Mouse (Mus musculus) limb, embryonic 10.5 days (tissue): Measurements from ENCODE around the gene Cd300ld4. TPM values are rescaled to one million over a fixed set of nuclear protein-coding genes. Genes with fewer than 3 reads are reported as not detected.
"Not testable (repeated sequence)": the region's sequence is repeated elsewhere in the genome, so short reads cannot be mapped to it uniquely, and the experiment has no call there.

ENCODE experiments used
- DNase-seq: peaks from one replicate; pipeline ENCODE4 v3.0.0-alpha.2; 2017; ENCODE audit warnings: low spot score
- H3K27ac ChIP-seq: fragments of 300-500 bp; sonication (generic); 2 replicates; pipeline ENCODE4 v1.5.1; 2016; ENCODE audit warnings: mild to moderate bottlenecking
- H3K27me3 ChIP-seq: fragments of 300-500 bp; sonication (generic); 2 replicates; pipeline ENCODE4 v1.6.1; 2016; ENCODE audit warnings: low read depth, mild to moderate bottlenecking; ENCODE audit not compliant: poor library complexity, severe bottlenecking
- H3K36me3 ChIP-seq: fragments of 300-500 bp; sonication (generic); 2 replicates; pipeline ENCODE4 v1.6.1; 2016; ENCODE audit warnings: mild to moderate bottlenecking, moderate library complexity
- H3K4me1 ChIP-seq: fragments of 300-500 bp; sonication (generic); 2 replicates; pipeline ENCODE4 v1.6.1; 2016
- H3K4me3 ChIP-seq: fragments of 300-500 bp; sonication (generic); 2 replicates; pipeline ENCODE4 v1.5.1; 2016; ENCODE audit warnings: mild to moderate bottlenecking, moderate library complexity
- H3K9me3 ChIP-seq: fragments of 300-500 bp; sonication (generic); replicated peaks from 2 replicates; pipeline ENCODE4 v1.6.1; 2016; ENCODE audit warnings: mild to moderate bottlenecking
- WGBS: fragments of 180-500 bp; shearing (Covaris S2); methylation state at CpG from one replicate; pipeline ENCODE4 v1.1.7; 2016; 5-methylcytosine and 5-hydroxymethylcytosine counted together
- polyA plus RNA-seq: library from polyadenylated mRNA; unstranded; fragments of >200 nt; fragmentation: Nextera tagmentation; extraction: Ambion mirVana; gene quantifications from 2 replicates; pipeline ENCODE4 v1.2.1, GENCODE M21; 2016

Cd300ld4 gene
- not detected in 2 replicates for polyA plus RNA-seq

- H3K4me1 ChIP-seq, H3K36me3 ChIP-seq, H3K4me3 ChIP-seq, H3K9me3 ChIP-seq, H3K27ac ChIP-seq, H3K27me3 ChIP-seq, DNase-seq: not testable (repeated sequence)
- WGBS: no CpG with 5 or more reads among the region's 6 CpGs
Measured at GRCm38 (mm10) chr11:115026912-115027311, at the start of gene Cd300ld4. Gene Cd300ld4 (minus strand): TSS chr11:115027012.

- WGBS: 69% methylated on average over 5 of the region's 5 CpGs
- Histone ChIP-seq H3K4me3 (no peak overlapping the region), H3K4me1 (peaks cover 18% of the 10 kb centered on the region), H3K9me3 (no peaks in the 10 kb centered on the region), H3K27ac (no peak overlapping the region), H3K27me3 (no peaks in the 10 kb centered on the region), H3K36me3 (no peaks in the 10 kb centered on the region)
- DNase-seq: no peak
Measured at GRCm38 (mm10) chr11:115075859-115076258, 49.0 kb upstream of the Cd300ld4 start.

GRCm38 (mm10) chr11:115075407-115075806, 48.6 kb upstream of the Cd300ld4 start:
- Histone ChIP-seq H3K4me1 (peaks cover 19% of the 10 kb centered on the region), H3K9me3 (no peaks in the 10 kb centered on the region), H3K27ac (no peak overlapping the region), H3K4me3 (no peak overlapping the region), H3K36me3 (no peaks in the 10 kb centered on the region), H3K27me3 (no peaks in the 10 kb centered on the region)
- WGBS: 85% methylated on average over 7 of the region's 7 CpGs
- no peak for DNase-seq

GRCm38 (mm10) chr11:115073002-115073401, 46.2 kb upstream of the Cd300ld4 start:
- peaks cover 19% of the 10 kb centered on the region for H3K4me1 ChIP-seq
- no peak for DNase-seq
- H3K4me3 ChIP-seq: no peak overlapping the region
- H3K27ac ChIP-seq: no peak overlapping the region
- H3K9me3 ChIP-seq: no peaks in the 10 kb centered on the region
- H3K36me3 ChIP-seq: no peaks in the 10 kb centered on the region
- 73% methylated on average over 5 of the region's 5 CpGs for WGBS
- H3K27me3 ChIP-seq: no peaks in the 10 kb centered on the region

GRCm38 (mm10) chr11:115071631-115072294, 45.0 kb upstream of the Cd300ld4 start:
- H3K27ac ChIP-seq: no peak overlapping the region
- H3K4me1 ChIP-seq: peaks cover 19% of the 10 kb centered on the region
- H3K27me3 ChIP-seq: no peaks in the 10 kb centered on the region
- 34% methylated on average over 14 of the region's 14 CpGs for WGBS
- peak overlapping the region; percentile 10; the same call in 1 of the 2 replicates for H3K4me3 ChIP-seq
- no peaks in the 10 kb centered on the region for H3K9me3 ChIP-seq
- H3K36me3 ChIP-seq: no peaks in the 10 kb centered on the region
- peak; percentile 43 for DNase-seq

- Histone ChIP-seq H3K36me3 (no peaks in the 10 kb centered on the region), H3K4me3 (0 out of 2 replicates have a peak overlapping the region, but pooled peaks have one; percentile 10), H3K27me3 (no peaks in the 10 kb centered on the region), H3K4me1 (peaks cover 19% of the 10 kb centered on the region), H3K27ac (peak overlapping the region; percentile 19; the same call in 1 of the 2 replicates), H3K9me3 (no peaks in the 10 kb centered on the region)
- DNase-seq: no peak
- WGBS: 21% methylated on average over 9 of the region's 9 CpGs
Measured at GRCm38 (mm10) chr11:115071015-115071551, 44.3 kb upstream of the Cd300ld4 start.

GRCm38 (mm10) chr11:115066768-115067167, 40.0 kb upstream of the Cd300ld4 start:
- H3K4me1 ChIP-seq: peaks cover 12% of the 10 kb centered on the region
- H3K36me3 ChIP-seq: no peaks in the 10 kb centered on the region
- 73% methylated on average over 6 of the region's 6 CpGs for WGBS
- no peaks in the 10 kb centered on the region for H3K27me3 ChIP-seq
- no peaks in the 10 kb centered on the region for H3K9me3 ChIP-seq
- no peak for DNase-seq
- H3K27ac ChIP-seq: no peak overlapping the region
- no peak overlapping the region for H3K4me3 ChIP-seq

GRCm38 (mm10) chr11:115062077-115062476, 35.3 kb upstream of the Cd300ld4 start, which contains the start of gene Cd300e:
Gene Cd300e (minus strand): TSS chr11:115062177.
- Histone ChIP-seq H3K27me3 (no peaks in the 10 kb centered on the region), H3K4me3 (no peak within 1 kb of the TSS)
- WGBS: 63% methylated on average over 5 of the region's 5 CpGs

GRCm38 (mm10) chr11:115059797-115060196, 33.0 kb upstream of the Cd300ld4 start:
- no peak overlapping the region for H3K27ac ChIP-seq
- H3K9me3 ChIP-seq: no peaks in the 10 kb centered on the region
- peaks cover 3% of the 10 kb centered on the region; the same call in 1 of the 2 replicates for H3K4me1 ChIP-seq
- H3K4me3 ChIP-seq: no peak overlapping the region
- 87% methylated on average over 2 of the region's 2 CpGs for WGBS
- no peaks in the 10 kb centered on the region for H3K27me3 ChIP-seq
- H3K36me3 ChIP-seq: no peaks in the 10 kb centered on the region
- DNase-seq: no peak

More at GRCm38 (mm10) chr11:115062077-115062476, 35.3 kb upstream of the Cd300ld4 start, which contains the start of gene Cd300e:
- no peaks in the 10 kb centered on the region for H3K36me3 ChIP-seq
- no peak for DNase-seq
- H3K27ac ChIP-seq: no peak within 1 kb of the TSS
- H3K9me3 ChIP-seq: no peaks in the 10 kb centered on the region
- peaks cover 3% of the 10 kb centered on the region; the same call in 1 of the 2 replicates for H3K4me1 ChIP-seq

GRCm38 (mm10) chr11:115058701-115059100, 31.9 kb upstream of the Cd300ld4 start:
- no peaks in the 10 kb centered on the region for H3K36me3 ChIP-seq
- no peak overlapping the region for H3K27ac ChIP-seq
- DNase-seq: no peak
- no peaks in the 10 kb centered on the region for H3K9me3 ChIP-seq
- no peak overlapping the region for H3K4me3 ChIP-seq
- H3K27me3 ChIP-seq: no peaks in the 10 kb centered on the region
- H3K4me1 ChIP-seq: peaks cover 3% of the 10 kb centered on the region; the same call in 1 of the 2 replicates
- WGBS: 85% methylated on average over 4 of the region's 4 CpGs

- Histone ChIP-seq H3K27me3 (no peaks in the 10 kb centered on the region), H3K27ac (no peak overlapping the region), H3K9me3 (no peaks in the 10 kb centered on the region), H3K4me3 (no peak overlapping the region), H3K36me3 (no peaks in the 10 kb centered on the region), H3K4me1 (no peaks in the 10 kb centered on the region)
- DNase-seq: no peak
Measured at GRCm38 (mm10) chr11:115054537-115054936, 27.7 kb upstream of the Cd300ld4 start.

GRCm38 (mm10) chr11:115052991-115053390, 26.2 kb upstream of the Cd300ld4 start:
- WGBS: 91% methylated on average over 1 of the region's 1 CpGs
- Histone ChIP-seq H3K27ac (no peak overlapping the region), H3K27me3 (no peaks in the 10 kb centered on the region), H3K36me3 (no peaks in the 10 kb centered on the region), H3K4me1 (no peaks in the 10 kb centered on the region), H3K4me3 (no peak overlapping the region), H3K9me3 (no peaks in the 10 kb centered on the region)
- no peak for DNase-seq

- no peaks in the 10 kb centered on the region for H3K4me1 ChIP-seq
- peak; percentile 79 for DNase-seq
- 3% methylated on average over 9 of the region's 9 CpGs for WGBS
Measured at GRCm38 (mm10) chr11:115052206-115052605, 25.4 kb upstream of the Cd300ld4 start.

More at GRCm38 (mm10) chr11:115052206-115052605, 25.4 kb upstream of the Cd300ld4 start:
- Histone ChIP-seq H3K36me3 (no peaks in the 10 kb centered on the region), H3K27me3 (no peaks in the 10 kb centered on the region), H3K4me3 (no peak overlapping the region), H3K27ac (no peak overlapping the region), H3K9me3 (no peaks in the 10 kb centered on the region)
